Mouse (Mus musculus) ES-Bruce4 (cell line): ENCODE results near the gene Rapgef1.

Experiments used
- CTCF ChIP-seq: IDR thresholded peaks from one replicate; pipeline ENCODE4 v1.8.1; 2011; ENCODE audit warnings: low read depth, low read length
- EP300 ChIP-seq: IDR thresholded peaks from 2 replicates; pipeline ENCODE4 v1.6.1; 2011; ENCODE audit warnings: low read depth, low read length; ENCODE audit not compliant: insufficient read depth
- POLR2A ChIP-seq: IDR thresholded peaks from one replicate; pipeline ENCODE4 v1.8.1; 2011; ENCODE audit warnings: low read length; ENCODE audit not compliant: insufficient read depth

DNA sequence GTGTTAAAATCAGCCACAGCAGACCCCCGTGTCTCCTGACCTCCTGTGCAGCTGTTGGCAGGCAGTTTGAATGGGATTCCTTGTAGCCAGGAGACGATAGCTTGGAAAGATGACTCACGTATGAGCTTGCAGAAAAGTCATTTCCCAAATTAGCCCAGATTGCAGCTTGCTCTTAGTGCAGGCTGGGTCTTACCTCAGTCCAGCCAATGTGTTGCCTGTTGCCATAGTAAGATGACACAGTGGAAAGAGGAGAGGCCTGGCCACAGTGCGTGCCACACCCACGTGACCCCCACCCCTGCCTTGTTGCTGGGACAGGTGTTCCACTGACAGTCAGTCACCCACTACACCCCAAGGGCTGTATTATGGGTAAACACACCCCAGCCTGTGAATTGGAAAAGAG lies 5.2 kb downstream of the Rapgef1 start:
- 0 out of 2 replicates have a peak, but pooled peaks have one; percentile 27 for TF ChIP-seq EP300
- no peak for TF ChIP-seq CTCF
- no peak for TF ChIP-seq POLR2A
